Mouse (Mus musculus): ENCODE data around the gene Sema5a. TPM values are rescaled to one million over a fixed set of nuclear protein-coding genes. Genes with fewer than 3 reads are reported as not detected.
A peak's percentile ranks its signal among the peaks of the same experiment; 100 is the strongest.

Gene Sema5a
- polyA plus RNA-seq, 1 experiment from 2014 or later = 24.9 TPM

DNA sequence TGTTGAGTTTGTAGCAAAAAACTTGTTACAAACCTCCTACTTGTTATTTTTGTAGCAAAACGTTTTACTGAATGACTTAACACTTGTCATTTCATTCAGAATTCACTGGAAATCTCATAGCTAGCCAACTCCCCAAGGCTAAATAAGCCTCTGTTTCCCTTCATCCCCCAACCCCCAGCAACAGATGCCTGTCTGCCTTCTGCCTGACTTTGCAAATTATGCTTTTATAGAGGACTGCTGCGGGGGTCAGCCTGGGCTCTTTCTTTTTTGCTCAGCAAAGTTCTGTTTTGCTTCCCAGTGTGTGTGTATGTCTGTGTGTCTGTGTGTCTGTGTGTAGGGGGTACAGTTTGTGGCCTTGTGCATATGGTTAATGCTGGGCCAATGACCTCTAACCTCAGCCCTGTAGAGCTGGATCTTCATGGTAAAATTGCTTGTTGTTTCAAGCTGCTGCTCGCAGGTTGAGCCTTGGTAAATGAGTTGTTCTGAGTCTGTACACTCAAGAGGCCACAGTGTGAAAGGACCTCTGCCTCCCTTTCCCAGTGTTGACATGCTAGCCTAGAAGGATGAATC is 94.2 kb downstream of the Sema5a start:
- DNase-seq (ENCODE audit: low spot score) (no peak), ATAC-seq (replicated peaks; ENCODE audit: low FRiP score, low TSS enrichment, low read depth) (no peak)
- Histone ChIP-seq H3K4me3 (ENCODE audit: low read depth, low read length) (no peak overlapping the region), H3K27ac (ENCODE audit: low read depth) (no peak overlapping the region), H3K36me3 (ENCODE audit: control insufficient read depth, insufficient read depth, low read length) (no peaks in the 10 kb centered on the region), H3K4me2 (ENCODE audit: low read length) (no peak overlapping the region), H3K9me3 (ENCODE audit: control insufficient read depth, low read length) (no peaks in the 10 kb centered on the region), H3K4me1 (replicated peaks; ENCODE audit: control insufficient read depth, insufficient read depth, low read length) (0 out of 2 replicates have a peak, but pooled peaks cover 2% of the 10 kb centered on the region), H3K27me3 (replicated peaks; ENCODE audit: control insufficient read depth, insufficient read depth, low read length) (no peaks in the 10 kb centered on the region), H3K9ac (ENCODE audit: low read length) (no peak overlapping the region)
- 51% methylated on average over 3 of the region's 3 CpGs for WGBS

DNA sequence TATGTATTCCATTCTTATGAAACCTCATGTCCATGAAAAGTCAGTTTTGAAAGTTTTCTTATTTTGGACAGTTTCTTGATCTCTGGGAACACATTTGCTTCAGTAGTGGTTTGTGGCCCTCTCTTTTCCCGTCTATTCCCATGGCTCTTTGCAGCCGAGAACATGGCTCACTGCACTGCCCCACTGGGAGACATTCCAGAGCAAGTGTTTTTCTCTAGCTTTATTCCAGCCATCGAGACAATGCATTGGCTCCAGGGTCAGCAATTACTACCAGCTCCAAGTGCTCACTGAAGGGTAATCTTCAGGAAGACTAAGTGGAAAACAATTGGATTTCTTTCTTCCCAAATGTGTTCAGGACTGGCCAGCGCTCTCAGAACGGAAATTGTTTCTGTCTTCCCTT is 94.8 kb downstream of the Sema5a start:
- no peak overlapping the region for H3K4me2 ChIP-seq (ENCODE audit: low read length)

DNA sequence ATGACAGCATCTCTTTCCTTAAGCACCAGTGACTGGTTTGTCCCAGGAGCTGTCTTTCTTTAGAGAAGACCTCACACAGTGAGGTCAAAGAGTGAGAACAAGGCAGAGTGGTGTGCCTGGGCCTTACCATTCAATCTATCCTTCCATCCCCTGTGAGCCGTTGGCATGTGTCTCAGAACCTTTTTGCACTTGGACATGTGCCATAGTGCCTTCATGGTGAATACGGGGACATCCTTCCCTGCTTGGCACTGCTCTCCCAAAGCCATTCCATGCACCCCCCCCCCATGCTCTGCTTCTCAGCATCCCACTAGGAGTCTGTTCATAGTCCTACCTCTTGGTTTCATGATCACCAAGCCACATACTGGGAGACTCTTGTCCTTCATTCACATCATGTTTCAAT is 96.8 kb downstream of the Sema5a start:
- Histone ChIP-seq H3K27ac (ENCODE audit: low read depth) (no peak overlapping the region), H3K4me3 (ENCODE audit: low read depth, low read length) (no peak overlapping the region), H3K36me3 (ENCODE audit: control insufficient read depth, insufficient read depth, low read length) (no peaks in the 10 kb centered on the region), H3K4me1 (replicated peaks; ENCODE audit: control insufficient read depth, insufficient read depth, low read length) (no peaks in the 10 kb centered on the region), H3K4me2 (ENCODE audit: low read length) (no peak overlapping the region), H3K9ac (ENCODE audit: low read length) (no peak overlapping the region), H3K27me3 (replicated peaks; ENCODE audit: control insufficient read depth, insufficient read depth, low read length) (no peaks in the 10 kb centered on the region), H3K9me3 (ENCODE audit: control insufficient read depth, low read length) (no peaks in the 10 kb centered on the region)
- ATAC-seq (replicated peaks; ENCODE audit: low FRiP score, low TSS enrichment, low read depth) (no peak), DNase-seq (ENCODE audit: low spot score) (no peak)
- 86% methylated on average over 2 of the region's 2 CpGs for WGBS

More for the DNA sequence above, 94.8 kb downstream of the Sema5a start:
- H3K9ac ChIP-seq (ENCODE audit: low read length) = no peak overlapping the region
- no peak for DNase-seq (ENCODE audit: low spot score)
- H3K27ac ChIP-seq (ENCODE audit: low read depth) = no peak overlapping the region
- no peaks in the 10 kb centered on the region for H3K4me1 ChIP-seq (replicated peaks; ENCODE audit: control insufficient read depth, insufficient read depth, low read length)
- no peak overlapping the region for H3K4me3 ChIP-seq (ENCODE audit: low read depth, low read length)
- WGBS = 56% methylated on average over 5 of the region's 5 CpGs
- no peaks in the 10 kb centered on the region for H3K9me3 ChIP-seq (ENCODE audit: control insufficient read depth, low read length)
- no peak for ATAC-seq (replicated peaks; ENCODE audit: low FRiP score, low TSS enrichment, low read depth)
- H3K36me3 ChIP-seq (ENCODE audit: control insufficient read depth, insufficient read depth, low read length) = no peaks in the 10 kb centered on the region
- no peaks in the 10 kb centered on the region for H3K27me3 ChIP-seq (replicated peaks; ENCODE audit: control insufficient read depth, insufficient read depth, low read length)

- Histone ChIP-seq H3K4me2 (ENCODE audit: low read length) (no peak overlapping the region), H3K27me3 (replicated peaks; ENCODE audit: control insufficient read depth, insufficient read depth, low read length) (no peaks in the 10 kb centered on the region), H3K4me3 (ENCODE audit: low read depth, low read length) (no peak overlapping the region), H3K36me3 (ENCODE audit: control insufficient read depth, insufficient read depth, low read length) (peaks cover 6% of the 10 kb centered on the region; the same call in 1 of the 2 replicates), H3K9ac (ENCODE audit: low read length) (no peak overlapping the region), H3K9me3 (ENCODE audit: control insufficient read depth, low read length) (no peaks in the 10 kb centered on the region), H3K27ac (ENCODE audit: low read depth) (no peak overlapping the region), H3K4me1 (replicated peaks; ENCODE audit: control insufficient read depth, insufficient read depth, low read length) (no peaks in the 10 kb centered on the region)
- 81% methylated on average over 5 of the region's 5 CpGs for WGBS
- ATAC-seq (replicated peaks; ENCODE audit: low FRiP score, low TSS enrichment, low read depth) (no peak), DNase-seq (ENCODE audit: low spot score) (no peak)
These were observed 98.9 kb downstream of the Sema5a start for GRCm38 (mm10) chr15:32343544-32343943.

GRCm38 (mm10) chr15:32347315-32347714 is 102.7 kb downstream of the Sema5a start:
- Histone ChIP-seq H3K4me3 (ENCODE audit: low read depth, low read length) (no peak overlapping the region), H3K4me1 (replicated peaks; ENCODE audit: control insufficient read depth, insufficient read depth, low read length) (no peaks in the 10 kb centered on the region), H3K9ac (ENCODE audit: low read length) (no peak overlapping the region), H3K27ac (ENCODE audit: low read depth) (no peak overlapping the region), H3K27me3 (replicated peaks; ENCODE audit: control insufficient read depth, insufficient read depth, low read length) (no peaks in the 10 kb centered on the region), H3K4me2 (ENCODE audit: low read length) (no peak overlapping the region), H3K36me3 (ENCODE audit: control insufficient read depth, insufficient read depth, low read length) (peaks cover 6% of the 10 kb centered on the region; the same call in 1 of the 2 replicates), H3K9me3 (ENCODE audit: control insufficient read depth, low read length) (no peaks in the 10 kb centered on the region)
- 76% methylated on average over 5 of the region's 5 CpGs for WGBS
- DNase-seq (ENCODE audit: low spot score) (no peak), ATAC-seq (replicated peaks; ENCODE audit: low FRiP score, low TSS enrichment, low read depth) (no peak)

- no peaks in the 10 kb centered on the region for H3K27me3 ChIP-seq (replicated peaks; ENCODE audit: control insufficient read depth, insufficient read depth, low read length)
- WGBS = 94% methylated on average over 5 of the region's 5 CpGs
- H3K4me1 ChIP-seq (replicated peaks; ENCODE audit: control insufficient read depth, insufficient read depth, low read length) = peaks cover 6% of the 10 kb centered on the region; the same call in 1 of the 2 replicates
- H3K9me3 ChIP-seq (ENCODE audit: control insufficient read depth, low read length) = no peaks in the 10 kb centered on the region
- no peak overlapping the region for H3K27ac ChIP-seq (ENCODE audit: low read depth)
- no peak overlapping the region for H3K4me3 ChIP-seq (ENCODE audit: low read depth, low read length)
- no peak overlapping the region for H3K9ac ChIP-seq (ENCODE audit: low read length)
- H3K36me3 ChIP-seq (ENCODE audit: control insufficient read depth, insufficient read depth, low read length) = peaks cover 6% of the 10 kb centered on the region; the same call in 1 of the 2 replicates
- DNase-seq (ENCODE audit: low spot score) (no peak), ATAC-seq (replicated peaks; ENCODE audit: low FRiP score, low TSS enrichment, low read depth) (no peak)
- no peak overlapping the region for H3K4me2 ChIP-seq (ENCODE audit: low read length)
These were observed 104.7 kb downstream of the Sema5a start for GRCm38 (mm10) chr15:32349276-32349675.

GRCm38 (mm10) chr15:32352995-32353394 is 108.4 kb downstream of the Sema5a start:
- WGBS = 39% methylated on average over 8 of the region's 8 CpGs
- Histone ChIP-seq H3K9ac (ENCODE audit: low read length) (no peak overlapping the region), H3K4me2 (ENCODE audit: low read length) (no peak overlapping the region), H3K27ac (ENCODE audit: low read depth) (no peak overlapping the region), H3K9me3 (ENCODE audit: control insufficient read depth, low read length) (no peaks in the 10 kb centered on the region), H3K4me1 (replicated peaks; ENCODE audit: control insufficient read depth, insufficient read depth, low read length) (peaks cover 6% of the 10 kb centered on the region; the same call in 1 of the 2 replicates), H3K4me3 (ENCODE audit: low read depth, low read length) (no peak overlapping the region), H3K36me3 (ENCODE audit: control insufficient read depth, insufficient read depth, low read length) (no peaks in the 10 kb centered on the region), H3K27me3 (replicated peaks; ENCODE audit: control insufficient read depth, insufficient read depth, low read length) (no peaks in the 10 kb centered on the region)
- ATAC-seq (replicated peaks; ENCODE audit: low FRiP score, low TSS enrichment, low read depth) (no peak), DNase-seq (ENCODE audit: low spot score) (no peak)

- Histone ChIP-seq H3K27me3 (replicated peaks; ENCODE audit: control insufficient read depth, insufficient read depth, low read length) (no peaks in the 10 kb centered on the region), H3K9me3 (ENCODE audit: control insufficient read depth, low read length) (no peaks in the 10 kb centered on the region), H3K4me1 (replicated peaks; ENCODE audit: control insufficient read depth, insufficient read depth, low read length) (peaks cover 6% of the 10 kb centered on the region; the same call in 1 of the 2 replicates), H3K9ac (ENCODE audit: low read length) (no peak overlapping the region), H3K4me3 (ENCODE audit: low read depth, low read length) (no peak overlapping the region), H3K4me2 (ENCODE audit: low read length) (no peak overlapping the region), H3K27ac (ENCODE audit: low read depth) (peak overlapping the region; percentile 8; the same call in 1 of the 2 replicates), H3K36me3 (ENCODE audit: control insufficient read depth, insufficient read depth, low read length) (no peaks in the 10 kb centered on the region)
- 51% methylated on average over 5 of the region's 5 CpGs for WGBS
- no peak for DNase-seq (ENCODE audit: low spot score)
- no peak for ATAC-seq (replicated peaks; ENCODE audit: low FRiP score, low TSS enrichment, low read depth)
These were observed 108.9 kb downstream of the Sema5a start for GRCm38 (mm10) chr15:32353513-32353912.

- Histone ChIP-seq H3K4me2 (ENCODE audit: low read length) (no peak overlapping the region), H3K27me3 (replicated peaks; ENCODE audit: control insufficient read depth, insufficient read depth, low read length) (no peaks in the 10 kb centered on the region), H3K9ac (ENCODE audit: low read length) (no peak overlapping the region), H3K27ac (ENCODE audit: low read depth) (no peak overlapping the region), H3K36me3 (ENCODE audit: control insufficient read depth, insufficient read depth, low read length) (no peaks in the 10 kb centered on the region), H3K9me3 (ENCODE audit: control insufficient read depth, low read length) (no peaks in the 10 kb centered on the region), H3K4me3 (ENCODE audit: low read depth, low read length) (no peak overlapping the region), H3K4me1 (replicated peaks; ENCODE audit: control insufficient read depth, insufficient read depth, low read length) (peaks cover 6% of the 10 kb centered on the region; the same call in 1 of the 2 replicates)
- DNase-seq (ENCODE audit: low spot score) (no peak), ATAC-seq (replicated peaks; ENCODE audit: low FRiP score, low TSS enrichment, low read depth) (no peak)
- 75% methylated on average over 5 of the region's 5 CpGs for WGBS
These were observed 112.2 kb downstream of the Sema5a start for GRCm38 (mm10) chr15:32356805-32357204.

Measured in intestine, embryonic 14.5 days (tissue).